8 mouse cellular contexts compared by ENCODE assay signal in genomic region chr3:88336058-88337013, GRCm38 (mm10). TPM values are rescaled to one million over a fixed set of nuclear protein-coding genes. Genes with fewer than 3 reads are reported as not detected.
DNase-seq lines count a peak whose midpoint lies in the region; ATAC-seq lines count a peak whose summit lies in the region.

Tmem79 (minus strand) TSS chr3:88336148.
Smg5 (plus strand) TSS chr3:88336260.

- H3K27me3 ChIP-seq in hindbrain, embryonic 13.5 days: no peaks in the 10 kb centered on the region

- no peaks in the 10 kb centered on the region for H3K9me3 ChIP-seq in hindbrain, embryonic 13.5 days

- H3K36me3 ChIP-seq in hindbrain, embryonic 13.5 days: no peaks in the 10 kb centered on the region

- peak within 1 kb of the TSS; percentile 97 for H3K27ac ChIP-seq in hindbrain, embryonic 13.5 days

- peaks cover 33% of the 10 kb centered on the region for H3K4me1 ChIP-seq in hindbrain, embryonic 13.5 days (replicated peaks)

- H3K9ac ChIP-seq in hindbrain, embryonic 13.5 days: peak within 1 kb of the TSS; percentile 90

- 3% methylated on average over 61 of the region's 66 CpGs for WGBS in hindbrain, embryonic 13.5 days

- DNase-seq in NIH3T3 (ENCODE audit: low read depth): peak; percentile 98
- DNase-seq in cerebellum, postnatal 10 days: peak; percentile 97 to 98
- DNase-seq in frontal cortex, postnatal 14 days (ENCODE audit: low spot score in 2 of 2): peak; percentile 93 to 94
- peak; percentile 91 to 95 for DNase-seq in layer of hippocampus, postnatal 25 days (ENCODE audit: extremely low spot score in 1 of 2, low spot score in 1 of 2)
- peak; percentile 98 for DNase-seq in lung, postnatal 25 days (ENCODE audit: low spot score)
- DNase-seq in retina, embryonic 14.5 days (ENCODE audit: low spot score): peak; percentile 97
- peak; percentile 97 for DNase-seq in thymus, postnatal 4 days

- H3K4me3 ChIP-seq in hindbrain, embryonic 13.5 days: peak within 1 kb of the TSS; percentile 72

- H3K4me2 ChIP-seq in hindbrain, embryonic 13.5 days: peak within 1 kb of the TSS; percentile 76

- peak; percentile 95 for ATAC-seq in hindbrain, embryonic 13.5 days (ENCODE audit: low FRiP score)

RNA-seq across cellular contexts. Expression of gene Tmem79, which starts in this region (rescaled TPM):
- 1.2 and 1.3 TPM in 2 replicates for polyA plus RNA-seq in hindbrain, embryonic 13.5 days (2015; fragmentation: Nextera tagmentation; extraction: Ambion mirVana)
- total RNA-seq in layer of hippocampus, postnatal 25 days (2021): 1 to 10 TPM; 1.3 to 1.4 TPM

RNA-seq across cellular contexts. Expression of gene Smg5, which starts in this region (rescaled TPM):
- polyA plus RNA-seq in hindbrain, embryonic 13.5 days (2015; fragmentation: Nextera tagmentation; extraction: Ambion mirVana): 66.2 and 69.1 TPM in 2 replicates
- total RNA-seq in layer of hippocampus, postnatal 25 days (2021): 10 to 100 TPM; 63.7 to 71.6 TPM

Comparison
In these comparisons a context has a peak if more than half of its experiments do, and no peak if none do; other contexts are left out.
1. Peak in every context shown above with its lines: DNase-seq, ATAC-seq, H3K4me3 ChIP-seq and H3K27ac ChIP-seq.